Mouse (Mus musculus) kidney, postnatal 14 days (tissue): Measurements from ENCODE around the gene Luc7l2.
"Not testable (repeated sequence)": the region's sequence is repeated elsewhere in the genome, so short reads cannot be mapped to it uniquely, and the experiment has no call there.

Source experiments
- DNase-seq: peaks from one replicate; pipeline ENCODE4 v3.0.0; 2022; ENCODE audit warnings: mixed read lengths

Luc7l2 gene

DNA sequence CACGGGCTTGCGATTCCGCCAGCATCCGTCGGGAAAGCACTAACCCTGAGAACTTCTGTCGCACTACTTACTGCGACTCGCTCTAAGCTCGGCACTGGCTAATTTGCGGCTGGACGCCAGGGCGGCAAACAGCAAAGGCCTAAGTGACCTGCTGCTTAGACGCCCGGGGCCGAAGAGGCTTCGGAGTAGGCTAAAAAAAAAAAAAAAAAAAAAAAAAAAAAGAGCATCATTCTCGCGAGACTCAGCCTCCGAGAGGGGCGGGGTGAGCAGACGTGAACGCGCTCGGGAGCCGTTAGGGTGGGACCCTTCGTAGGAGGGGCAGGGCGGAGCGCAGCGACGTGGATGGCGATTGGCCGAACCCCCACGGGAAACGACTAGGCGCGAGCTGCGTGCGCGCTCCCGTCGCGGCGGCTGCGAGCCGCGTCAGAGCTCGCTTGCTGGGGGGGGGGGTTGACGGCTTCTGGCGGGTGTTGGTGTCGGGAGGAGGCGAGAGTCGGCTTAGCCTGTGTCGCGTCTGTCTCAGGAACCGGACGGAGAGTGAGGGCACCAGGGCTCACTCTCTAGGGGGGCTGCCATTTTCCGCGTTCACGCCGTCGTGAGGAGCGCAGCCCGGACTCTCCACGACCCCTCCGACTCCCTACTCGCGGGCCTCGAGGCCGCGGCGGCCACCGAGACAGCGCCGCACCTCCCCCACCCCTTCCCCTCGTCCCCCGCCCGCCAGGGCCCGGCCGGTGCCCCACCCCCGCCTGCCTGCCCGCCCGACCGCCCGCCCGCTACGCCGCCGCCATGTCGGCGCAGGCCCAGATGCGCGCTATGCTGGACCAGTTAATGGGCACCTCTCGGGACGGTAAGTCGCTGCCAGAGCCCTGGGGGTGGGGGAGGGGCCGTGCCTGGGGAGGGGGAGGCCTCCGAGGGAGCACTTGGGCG, at the start of gene Luc7l2:
TSS of gene Luc7l2 (plus strand) at position 273 of the 927 bp plus-strand sequence.
- DNase-seq, result peak; percentile 98

GRCm38 (mm10) chr6:38512096-38512495, 39.0 kb upstream of the Luc7l2 start:
- no peak for DNase-seq

DNA sequence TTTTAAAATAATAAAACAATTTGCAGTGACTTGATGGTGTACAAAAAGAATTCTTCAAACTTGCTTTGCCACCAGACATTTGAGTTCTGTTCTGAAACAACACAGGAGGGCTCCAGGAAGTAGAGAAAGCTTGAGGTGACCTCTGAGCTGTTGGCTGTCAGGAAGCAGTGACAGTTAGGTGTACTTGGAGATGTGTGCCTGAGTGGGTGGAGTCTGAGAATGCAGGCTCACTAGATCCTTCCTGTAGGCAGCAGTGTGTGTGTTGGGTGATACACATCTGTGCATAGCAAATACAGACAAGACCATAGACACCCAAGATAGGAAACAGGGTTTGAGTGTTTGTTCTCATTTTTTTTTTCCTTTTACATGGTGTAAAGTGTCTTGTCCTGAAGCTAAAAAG, 38.3 kb upstream of the Luc7l2 start:
- DNase-seq, result no peak

DNA sequence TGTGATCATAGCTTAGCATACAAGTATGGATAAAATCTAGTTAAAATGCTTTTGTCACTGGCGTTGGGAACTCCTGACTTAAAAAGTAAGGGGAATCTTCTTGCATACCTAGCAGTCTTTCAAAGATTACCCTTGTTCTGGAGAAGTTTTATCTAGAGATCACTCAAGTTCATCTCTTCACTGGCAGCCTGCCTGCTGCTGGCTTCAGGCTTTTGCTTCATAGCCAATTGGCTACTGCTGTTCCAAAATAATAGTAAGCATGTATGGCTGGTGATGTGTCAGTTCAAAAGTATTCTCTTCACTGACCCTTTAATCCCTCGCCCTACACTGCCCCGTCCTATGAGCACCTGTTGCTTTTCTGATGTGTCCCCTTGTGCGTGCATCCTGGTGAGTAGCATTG, 35.9 kb upstream of the Luc7l2 start:
- no peak for DNase-seq

DNA sequence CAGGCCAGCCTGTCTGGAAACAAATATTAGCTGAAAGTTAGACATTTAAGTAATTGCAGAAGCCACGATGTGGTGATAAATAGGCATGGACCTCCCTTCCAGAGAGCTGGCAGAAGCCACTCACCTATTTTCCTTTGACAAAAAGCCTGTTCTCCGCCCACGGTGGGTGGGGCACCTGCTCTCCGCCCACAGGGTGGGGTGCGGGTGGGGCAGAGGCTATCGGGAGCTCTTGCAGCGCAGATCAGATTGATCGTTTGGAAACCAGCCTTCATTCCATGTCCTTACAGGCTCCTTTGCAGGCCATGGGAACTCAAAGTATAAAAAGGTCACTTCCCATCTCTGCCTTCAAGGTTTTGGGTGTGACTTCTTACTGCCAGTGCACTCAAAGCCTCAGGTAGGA, 27.3 kb upstream of the Luc7l2 start:
- DNase-seq, result no peak

GRCm38 (mm10) chr6:38531211-38531820, 19.8 kb upstream of the Luc7l2 start:
- DNase-seq, result peak; percentile 53

- no peak for DNase-seq
Measured at GRCm38 (mm10) chr6:38532500-38533420, 18.4 kb upstream of the Luc7l2 start.

DNA sequence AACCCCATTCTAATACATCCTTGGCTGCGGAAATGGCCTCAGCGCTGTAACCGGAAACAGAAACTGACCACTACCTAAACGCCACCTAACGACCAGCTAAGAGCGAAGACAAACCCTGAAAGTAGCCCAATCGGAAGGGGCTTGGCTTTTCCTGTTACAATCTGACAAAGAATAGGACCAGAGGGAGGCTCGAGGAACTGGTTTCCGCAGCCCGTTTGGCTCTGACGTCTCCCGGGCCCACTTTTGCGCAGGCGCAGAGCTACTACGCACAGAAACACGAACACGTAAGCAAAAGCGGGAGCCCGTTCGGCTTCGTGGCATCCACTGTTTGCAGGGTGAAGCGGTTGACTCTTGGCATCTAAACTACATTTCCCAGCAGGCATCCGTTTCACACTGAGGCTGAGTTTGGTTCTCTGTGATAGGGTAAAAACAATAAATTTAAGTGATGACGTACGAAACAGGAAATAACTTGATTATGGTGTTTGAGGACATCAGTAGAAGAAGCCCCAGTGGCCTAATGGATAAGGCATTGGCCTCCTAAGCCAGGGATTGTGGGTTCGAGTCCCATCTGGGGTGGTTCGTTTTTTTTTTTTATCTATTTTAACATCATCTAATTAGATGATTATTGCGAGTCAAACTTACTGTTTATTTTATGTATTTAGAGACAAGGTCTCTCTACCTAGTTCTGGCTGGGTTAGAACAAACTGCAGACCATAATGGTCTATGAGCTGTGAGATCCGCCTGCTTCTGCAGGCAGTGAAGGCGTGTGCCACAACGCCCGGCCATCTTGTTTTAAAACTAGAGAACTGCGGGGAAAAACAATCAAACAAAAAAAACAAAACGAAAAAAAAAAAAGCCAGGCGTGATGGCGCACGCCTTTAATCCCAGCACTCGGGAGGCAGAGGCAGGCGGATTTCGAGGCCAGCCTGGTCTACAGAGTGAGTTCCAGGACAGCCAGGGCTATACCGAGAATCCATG, 17.4 kb upstream of the Luc7l2 start, which contains the start of gene Fmc1:
TSS of gene Fmc1 (plus strand) at position 75 of the 978 bp plus-strand sequence.
- DNase-seq, result peak; percentile 99

GRCm38 (mm10) chr6:38534640-38535365, 16.3 kb upstream of the Luc7l2 start:
- DNase-seq, result peak; percentile 96

GRCm38 (mm10) chr6:38535366-38535690, 15.8 kb upstream of the Luc7l2 start:
- no peak for DNase-seq

GRCm38 (mm10) chr6:38535788-38536187, 15.3 kb upstream of the Luc7l2 start:
- DNase-seq, result no peak

- DNase-seq, result not testable (repeated sequence)
Measured at GRCm38 (mm10) chr6:38544141-38544540, 7.0 kb upstream of the Luc7l2 start.

GRCm38 (mm10) chr6:38547005-38547404, 4.1 kb upstream of the Luc7l2 start:
- not testable (repeated sequence) for DNase-seq

GRCm38 (mm10) chr6:38547707-38548106, 3.4 kb upstream of the Luc7l2 start:
- no peak for DNase-seq

DNA sequence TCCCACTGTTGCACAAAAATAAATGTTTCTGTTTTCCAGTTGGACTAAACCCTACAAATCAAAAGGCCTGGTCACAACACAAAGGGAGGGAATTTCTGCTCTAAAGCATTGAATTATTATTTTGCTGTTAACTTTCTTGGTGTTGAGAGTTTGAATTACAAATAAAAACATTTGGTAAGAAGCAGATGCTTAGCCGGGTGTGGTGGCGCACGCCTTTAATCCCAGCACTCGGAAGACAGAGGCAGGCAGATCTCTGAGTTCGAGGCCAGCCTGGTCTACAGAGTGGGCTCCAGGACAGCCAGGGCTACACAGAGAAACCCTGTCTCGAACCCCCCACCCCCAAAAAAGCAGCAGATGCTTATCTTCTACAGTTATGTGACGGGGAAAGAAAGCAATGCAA, 2.5 kb upstream of the Luc7l2 start:
- DNase-seq, result not testable (repeated sequence)

- DNase-seq, result not testable (repeated sequence)
Measured at GRCm38 (mm10) chr6:38549840-38550239, 1.3 kb upstream of the Luc7l2 start.

DNA sequence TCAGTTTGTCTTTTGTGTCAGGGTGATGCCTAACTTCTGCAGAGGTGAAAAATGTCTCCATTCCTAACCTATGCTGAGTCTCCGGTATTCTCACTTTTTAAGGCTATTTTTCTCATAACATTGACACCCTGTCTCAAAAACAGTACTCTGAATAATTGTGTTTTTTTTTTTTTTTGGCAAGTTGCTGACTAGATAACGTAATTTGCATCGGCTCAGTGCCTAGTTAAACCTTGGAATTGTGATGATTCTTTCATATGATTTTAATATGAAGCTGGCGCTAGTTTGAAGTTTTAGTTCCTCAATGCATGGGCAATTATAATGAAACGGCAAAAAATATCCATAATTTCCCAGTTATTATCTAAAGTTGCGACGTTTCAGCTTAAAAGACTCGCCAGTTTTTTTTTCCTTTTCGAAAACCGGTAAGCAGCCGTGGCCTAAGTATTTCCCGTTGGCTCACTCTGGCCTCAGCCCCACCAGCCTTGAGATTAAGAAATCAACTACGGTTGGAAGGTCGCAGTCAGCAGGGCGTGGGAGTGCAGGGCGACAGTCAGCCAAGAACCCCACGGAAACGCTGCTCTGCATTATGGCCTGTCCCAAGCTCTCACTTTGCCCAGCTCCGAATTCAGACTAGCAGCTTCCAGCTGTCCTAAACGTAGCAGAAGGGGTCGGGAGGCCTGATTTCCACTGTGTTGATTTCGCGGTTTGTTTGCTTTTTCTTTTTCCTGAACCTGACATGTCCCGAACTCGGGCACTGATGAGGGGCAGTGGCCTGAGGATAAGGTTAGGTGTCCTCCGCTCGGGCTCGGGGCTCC, 678 bp upstream of the Luc7l2 start:
- DNase-seq, result peak; percentile 78

DNA sequence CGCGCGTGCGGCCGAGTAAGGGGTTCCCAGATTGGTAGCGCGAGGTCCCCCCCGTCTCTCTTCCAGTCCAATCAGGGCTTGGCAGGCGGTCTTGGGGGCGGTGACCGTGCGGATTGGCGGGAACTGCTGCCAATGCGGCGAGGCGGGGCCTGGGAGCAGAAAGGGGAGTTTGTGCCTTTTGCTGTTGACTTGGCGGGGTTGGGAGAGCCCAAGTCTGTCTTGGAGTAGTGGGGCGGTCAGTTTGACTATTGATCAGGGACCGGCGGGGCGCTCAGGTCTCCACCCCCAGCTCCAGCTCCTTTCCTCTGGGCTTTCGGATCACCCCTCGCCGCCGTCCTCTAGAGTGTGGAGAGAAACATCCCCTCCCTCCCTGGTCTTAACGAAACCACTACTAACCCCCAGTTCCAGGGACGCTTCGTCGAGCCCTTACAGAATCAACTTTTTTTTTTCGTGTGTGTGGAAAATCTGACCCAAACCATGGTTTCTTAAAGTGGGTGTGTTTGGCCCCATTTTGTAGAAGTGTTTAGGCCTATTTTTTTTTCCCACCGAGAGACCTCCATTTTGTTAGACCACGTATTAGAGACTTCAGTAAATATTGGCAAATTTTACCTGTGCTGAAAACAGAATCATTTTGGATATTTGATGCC, 978 bp downstream of the Luc7l2 start:
- DNase-seq, result peak; percentile 98

GRCm38 (mm10) chr6:38552636-38553000, 1.5 kb downstream of the Luc7l2 start:
- no peak for DNase-seq

DNA sequence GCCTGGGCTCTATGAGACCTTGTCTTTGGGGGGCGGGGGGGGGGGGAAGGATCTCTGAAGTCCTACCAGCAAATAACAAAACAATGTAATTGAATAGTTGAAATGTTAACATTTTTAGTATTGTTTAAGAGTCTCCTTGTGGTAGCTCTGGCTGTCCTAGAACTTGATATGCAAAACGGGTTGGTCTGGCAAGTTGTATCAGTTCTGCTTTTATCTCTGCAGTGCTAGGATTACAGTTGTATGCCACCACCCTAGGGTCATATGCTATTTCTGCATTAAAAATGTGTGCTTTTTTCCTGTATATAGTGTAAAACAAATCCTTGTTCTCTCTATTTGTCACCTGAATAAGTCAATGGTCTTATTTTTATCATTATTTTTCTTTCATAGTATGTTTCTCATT, 25.0 kb downstream of the Luc7l2 start:
- no peak for DNase-seq
